Mouse (Mus musculus): ENCODE data around the gene Sbp. TPM values are rescaled to one million over a fixed set of nuclear protein-coding genes. Genes with fewer than 3 reads are reported as not detected.

The Sbp gene
- polyA plus RNA-seq, 1 experiment from 2014 or later, result not detected

DNA sequence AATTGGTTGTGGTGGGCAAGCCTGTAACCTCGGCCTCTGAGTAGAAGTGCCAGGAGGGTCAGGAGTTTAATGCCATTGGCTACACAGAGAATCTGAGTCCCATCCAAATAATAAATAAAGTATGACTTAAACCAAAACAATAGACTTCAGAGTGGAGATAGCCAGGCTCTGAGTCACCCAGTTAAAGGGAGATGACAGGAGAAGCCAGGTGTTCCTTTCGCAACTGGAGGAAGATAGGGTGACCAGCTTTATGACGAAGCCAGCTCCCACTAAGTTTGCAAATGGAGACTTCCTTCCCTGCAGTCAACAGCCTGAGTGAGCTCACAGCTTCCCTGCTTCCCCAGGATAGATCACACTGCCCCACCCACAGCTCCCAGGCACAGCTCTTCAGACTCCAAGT lies 38.0 kb downstream of the Sbp start:
- ATAC-seq (ENCODE audit: low FRiP score, low TSS enrichment), result no peak
- WGBS, result 80% methylated on average over 3 of the region's 3 CpGs
- H3K27ac ChIP-seq (replicated peaks; ENCODE audit: low read depth, low read length), result no peak overlapping the region
- DNase-seq, result no peak
- H3K36me3 ChIP-seq (ENCODE audit: control insufficient read depth, insufficient read depth, low read length), result no peaks in the 10 kb centered on the region
- no peak overlapping the region for H3K4me3 ChIP-seq (replicated peaks; ENCODE audit: low read depth, low read length)
- no peak overlapping the region for H3K4me2 ChIP-seq (ENCODE audit: low read length)
- no peak overlapping the region for H3K9ac ChIP-seq (replicated peaks; ENCODE audit: low read length)
- no peaks in the 10 kb centered on the region for H3K4me1 ChIP-seq (ENCODE audit: control insufficient read depth, insufficient read depth, low read length)
- H3K9me3 ChIP-seq (ENCODE audit: control insufficient read depth, low read length), result no peaks in the 10 kb centered on the region
- H3K27me3 ChIP-seq (ENCODE audit: control insufficient read depth, insufficient read depth, low read length), result no peaks in the 10 kb centered on the region

GRCm38 (mm10) chr17:23980297-23980909 lies 38.9 kb downstream of the Sbp start, which contains the start of gene Prss30:
Prss30 (minus strand) TSS chr17:23980566.
- no peak within 1 kb of the TSS for H3K4me3 ChIP-seq (replicated peaks; ENCODE audit: low read depth, low read length)
- H3K4me2 ChIP-seq (ENCODE audit: low read length), result no peak within 1 kb of the TSS
- WGBS, result 84% methylated on average over 10 of the region's 10 CpGs
- DNase-seq (no peak), ATAC-seq (ENCODE audit: low FRiP score, low TSS enrichment) (no peak)
- H3K9me3 ChIP-seq (ENCODE audit: control insufficient read depth, low read length), result no peaks in the 10 kb centered on the region
- no peaks in the 10 kb centered on the region for H3K27me3 ChIP-seq (ENCODE audit: control insufficient read depth, insufficient read depth, low read length)
- H3K4me1 ChIP-seq (ENCODE audit: control insufficient read depth, insufficient read depth, low read length), result no peaks in the 10 kb centered on the region
- no peaks in the 10 kb centered on the region for H3K36me3 ChIP-seq (ENCODE audit: control insufficient read depth, insufficient read depth, low read length)
- H3K9ac ChIP-seq (replicated peaks; ENCODE audit: low read length), result no peak within 1 kb of the TSS
- no peak within 1 kb of the TSS for H3K27ac ChIP-seq (replicated peaks; ENCODE audit: low read depth, low read length)

DNA sequence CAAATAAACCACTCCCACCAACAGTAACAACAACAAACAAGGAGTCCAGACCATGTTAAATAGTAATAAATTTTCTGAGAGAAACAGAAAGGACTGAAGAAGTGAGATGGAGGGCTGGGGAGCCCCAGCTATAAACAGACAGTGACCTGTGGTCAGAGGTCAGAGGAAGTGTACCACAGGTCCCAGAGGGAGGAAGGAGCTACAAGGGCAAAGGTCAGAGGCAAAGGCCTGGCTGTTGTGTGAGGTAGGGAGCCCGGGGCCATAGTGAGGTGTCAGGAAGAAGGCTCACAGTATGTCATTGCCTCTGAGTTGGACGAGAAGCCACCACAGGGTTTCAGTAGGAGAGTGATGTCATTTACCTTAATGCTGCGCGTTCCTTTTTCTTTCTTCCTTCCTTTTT lies 41.4 kb downstream of the Sbp start:
- Histone ChIP-seq H3K9me3 (ENCODE audit: control insufficient read depth, low read length) (no peaks in the 10 kb centered on the region), H3K4me1 (ENCODE audit: control insufficient read depth, insufficient read depth, low read length) (no peaks in the 10 kb centered on the region), H3K9ac (replicated peaks; ENCODE audit: low read length) (no peak overlapping the region), H3K27ac (replicated peaks; ENCODE audit: low read depth, low read length) (no peak overlapping the region), H3K4me2 (ENCODE audit: low read length) (no peak overlapping the region), H3K27me3 (ENCODE audit: control insufficient read depth, insufficient read depth, low read length) (no peaks in the 10 kb centered on the region), H3K4me3 (replicated peaks; ENCODE audit: low read depth, low read length) (no peak overlapping the region), H3K36me3 (ENCODE audit: control insufficient read depth, insufficient read depth, low read length) (no peaks in the 10 kb centered on the region)
- WGBS, result 74% methylated on average over 4 of the region's 4 CpGs
- DNase-seq, result no peak
- ATAC-seq (ENCODE audit: low FRiP score, low TSS enrichment), result no peak

DNA sequence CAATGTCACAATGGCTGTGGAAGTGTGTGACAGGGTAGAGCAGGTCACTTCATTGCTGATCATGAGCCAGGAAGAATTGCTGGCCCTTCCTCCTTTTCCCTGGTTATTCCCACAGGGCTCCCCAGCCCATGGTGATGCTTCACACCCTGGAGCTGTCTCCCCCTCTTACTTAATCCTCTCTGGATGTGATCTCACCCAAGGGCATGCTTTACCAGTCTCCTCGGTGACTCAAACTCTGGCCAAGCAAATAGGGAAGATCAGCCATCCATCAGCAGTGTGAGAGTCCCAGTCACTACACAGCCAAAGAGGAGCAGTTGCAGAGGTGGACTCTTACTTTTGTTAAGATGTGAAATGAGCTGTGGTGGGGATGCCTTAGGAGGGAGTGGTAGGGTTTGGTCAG lies 43.5 kb downstream of the Sbp start:
- no peaks in the 10 kb centered on the region for H3K4me1 ChIP-seq (ENCODE audit: control insufficient read depth, insufficient read depth, low read length)
- H3K9me3 ChIP-seq (ENCODE audit: control insufficient read depth, low read length), result no peaks in the 10 kb centered on the region
- no peaks in the 10 kb centered on the region for H3K36me3 ChIP-seq (ENCODE audit: control insufficient read depth, insufficient read depth, low read length)
- no peak overlapping the region for H3K9ac ChIP-seq (replicated peaks; ENCODE audit: low read length)
- WGBS, result 78% methylated on average over 1 of the region's 1 CpGs
- no peaks in the 10 kb centered on the region for H3K27me3 ChIP-seq (ENCODE audit: control insufficient read depth, insufficient read depth, low read length)
- ATAC-seq (ENCODE audit: low FRiP score, low TSS enrichment), result no peak
- no peak overlapping the region for H3K4me2 ChIP-seq (ENCODE audit: low read length)
- no peak overlapping the region for H3K4me3 ChIP-seq (replicated peaks; ENCODE audit: low read depth, low read length)
- no peak for DNase-seq
- no peak overlapping the region for H3K27ac ChIP-seq (replicated peaks; ENCODE audit: low read depth, low read length)

DNA sequence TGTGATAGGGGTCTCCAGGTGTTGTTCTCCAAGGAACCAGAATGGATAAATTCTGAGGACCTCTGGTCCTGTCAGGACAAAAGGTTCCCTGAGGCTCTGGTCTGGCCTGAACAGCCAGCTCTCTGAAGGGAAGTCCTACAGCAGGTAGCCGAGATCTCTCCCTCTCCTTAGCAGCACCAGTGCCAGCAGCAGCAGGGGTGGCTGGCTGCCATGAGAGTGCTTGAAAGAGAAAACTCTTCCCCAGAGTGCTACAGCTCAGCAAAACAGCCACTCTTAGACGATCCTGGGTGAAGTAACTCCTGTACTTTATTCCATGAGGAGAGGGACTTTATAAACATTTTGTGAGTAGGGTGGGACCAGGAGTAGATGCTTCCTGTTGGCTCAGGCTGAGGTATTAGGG lies 48.3 kb downstream of the Sbp start:
- DNase-seq, result no peak
- 35% methylated on average over 2 of the region's 2 CpGs for WGBS
- Histone ChIP-seq H3K9ac (replicated peaks; ENCODE audit: low read length) (no peak overlapping the region), H3K4me3 (replicated peaks; ENCODE audit: low read depth, low read length) (no peak overlapping the region), H3K4me2 (ENCODE audit: low read length) (no peak overlapping the region), H3K9me3 (ENCODE audit: control insufficient read depth, low read length) (no peaks in the 10 kb centered on the region), H3K27me3 (ENCODE audit: control insufficient read depth, insufficient read depth, low read length) (no peaks in the 10 kb centered on the region), H3K36me3 (ENCODE audit: control insufficient read depth, insufficient read depth, low read length) (no peaks in the 10 kb centered on the region), H3K27ac (replicated peaks; ENCODE audit: low read depth, low read length) (no peak overlapping the region), H3K4me1 (ENCODE audit: control insufficient read depth, insufficient read depth, low read length) (peaks cover 8% of the 10 kb centered on the region; the same call in 1 of the 2 replicates)
- ATAC-seq (ENCODE audit: low FRiP score, low TSS enrichment), result no peak

GRCm38 (mm10) chr17:23992789-23993553 lies 51.5 kb downstream of the Sbp start:
- H3K4me1 ChIP-seq (ENCODE audit: control insufficient read depth, insufficient read depth, low read length), result peaks cover 8% of the 10 kb centered on the region; the same call in 1 of the 2 replicates
- peak overlapping the region; percentile 23; the same call in 1 of the 2 replicates for H3K9ac ChIP-seq (replicated peaks; ENCODE audit: low read length)
- H3K9me3 ChIP-seq (ENCODE audit: control insufficient read depth, low read length), result no peaks in the 10 kb centered on the region
- peak overlapping the region; percentile 62 for H3K4me2 ChIP-seq (ENCODE audit: low read length)
- ATAC-seq (ENCODE audit: low FRiP score, low TSS enrichment), result peak; percentile 72
- peak overlapping the region; percentile 26; the same call in 1 of the 2 replicates for H3K4me3 ChIP-seq (replicated peaks; ENCODE audit: low read depth, low read length)
- no peaks in the 10 kb centered on the region for H3K36me3 ChIP-seq (ENCODE audit: control insufficient read depth, insufficient read depth, low read length)
- peak; percentile 4 for DNase-seq
- WGBS, result 76% methylated on average over 9 of the region's 9 CpGs
- 0 out of 2 replicates have a peak overlapping the region, but pooled peaks have one; percentile 8 for H3K27ac ChIP-seq (replicated peaks; ENCODE audit: low read depth, low read length)
- no peaks in the 10 kb centered on the region for H3K27me3 ChIP-seq (ENCODE audit: control insufficient read depth, insufficient read depth, low read length)

- WGBS, result 10% methylated on average over 31 of the region's 31 CpGs
These were observed 52.3 kb downstream of the Sbp start for GRCm38 (mm10) chr17:23993559-23994428.

GRCm38 (mm10) chr17:23994667-23995066 lies 53.2 kb downstream of the Sbp start:
- Histone ChIP-seq H3K4me1 (ENCODE audit: control insufficient read depth, insufficient read depth, low read length) (peaks cover 8% of the 10 kb centered on the region; the same call in 1 of the 2 replicates), H3K27ac (replicated peaks; ENCODE audit: low read depth, low read length) (no peak overlapping the region), H3K36me3 (ENCODE audit: control insufficient read depth, insufficient read depth, low read length) (no peaks in the 10 kb centered on the region), H3K4me2 (ENCODE audit: low read length) (no peak overlapping the region), H3K27me3 (ENCODE audit: control insufficient read depth, insufficient read depth, low read length) (no peaks in the 10 kb centered on the region), H3K9ac (replicated peaks; ENCODE audit: low read length) (no peak overlapping the region), H3K4me3 (replicated peaks; ENCODE audit: low read depth, low read length) (no peak overlapping the region), H3K9me3 (ENCODE audit: control insufficient read depth, low read length) (no peaks in the 10 kb centered on the region)
- WGBS, result 72% methylated on average over 7 of the region's 7 CpGs
- ATAC-seq (ENCODE audit: low FRiP score, low TSS enrichment) (no peak), DNase-seq (no peak)

More at GRCm38 (mm10) chr17:23993559-23994428, 52.3 kb downstream of the Sbp start:
- Histone ChIP-seq H3K9ac (replicated peaks; ENCODE audit: low read length) (peak overlapping the region; percentile 59), H3K27me3 (ENCODE audit: control insufficient read depth, insufficient read depth, low read length) (no peaks in the 10 kb centered on the region), H3K4me1 (ENCODE audit: control insufficient read depth, insufficient read depth, low read length) (peaks cover 8% of the 10 kb centered on the region; the same call in 1 of the 2 replicates), H3K4me2 (ENCODE audit: low read length) (peak overlapping the region; percentile 62), H3K4me3 (replicated peaks; ENCODE audit: low read depth, low read length) (peak overlapping the region; percentile 26), H3K9me3 (ENCODE audit: control insufficient read depth, low read length) (no peaks in the 10 kb centered on the region), H3K36me3 (ENCODE audit: control insufficient read depth, insufficient read depth, low read length) (no peaks in the 10 kb centered on the region), H3K27ac (replicated peaks; ENCODE audit: low read depth, low read length) (0 out of 2 replicates have a peak overlapping the region, but pooled peaks have one; percentile 9)
- DNase-seq (peak; percentile 96), ATAC-seq (ENCODE audit: low FRiP score, low TSS enrichment) (peak; percentile 85)

Data from midbrain, embryonic 14.5 days (tissue).